Mouse (Mus musculus): ENCODE measurements around the gene Tbc1d22a.
A peak's percentile ranks its signal among the peaks of the same experiment; 100 is the strongest.

Tbc1d22a gene

GRCm38 (mm10) chr15:86388597-86388996 is 174.3 kb downstream of the Tbc1d22a start:
- DNase-seq (ENCODE audit: low spot score) = no peak

- no peak for DNase-seq (ENCODE audit: low spot score)
Measured at GRCm38 (mm10) chr15:86404866-86405265, 190.6 kb downstream of the Tbc1d22a start.

GRCm38 (mm10) chr15:86405527-86405926 is 191.3 kb downstream of the Tbc1d22a start:
- DNase-seq (ENCODE audit: low spot score) = peak; percentile 53

- no peak for DNase-seq (ENCODE audit: low spot score)
Measured at GRCm38 (mm10) chr15:86409352-86409751, 195.1 kb downstream of the Tbc1d22a start.

GRCm38 (mm10) chr15:86411532-86412080 is 197.3 kb downstream of the Tbc1d22a start:
- no peak for DNase-seq (ENCODE audit: low spot score)

- no peak for DNase-seq (ENCODE audit: low spot score)
Measured at GRCm38 (mm10) chr15:86415951-86416350, 201.7 kb downstream of the Tbc1d22a start.

GRCm38 (mm10) chr15:86418436-86418835 is 204.2 kb downstream of the Tbc1d22a start:
- DNase-seq (ENCODE audit: low spot score) = no peak

GRCm38 (mm10) chr15:86419620-86420019 is 205.4 kb downstream of the Tbc1d22a start:
- DNase-seq (ENCODE audit: low spot score) = no peak

- no peak for DNase-seq (ENCODE audit: low spot score)
Measured at GRCm38 (mm10) chr15:86422858-86423257, 208.6 kb downstream of the Tbc1d22a start.

- DNase-seq (ENCODE audit: low spot score) = no peak
Measured at GRCm38 (mm10) chr15:86423884-86424283, 209.6 kb downstream of the Tbc1d22a start.

- no peak for DNase-seq (ENCODE audit: low spot score)
Measured at GRCm38 (mm10) chr15:86424971-86425370, 210.7 kb downstream of the Tbc1d22a start.

- DNase-seq (ENCODE audit: low spot score) = no peak
Measured at GRCm38 (mm10) chr15:86426364-86427000, 212.2 kb downstream of the Tbc1d22a start.

GRCm38 (mm10) chr15:86427439-86427838 is 213.2 kb downstream of the Tbc1d22a start:
- DNase-seq (ENCODE audit: low spot score) = no peak

- DNase-seq (ENCODE audit: low spot score) = no peak
Measured at GRCm38 (mm10) chr15:86428496-86428895, 214.2 kb downstream of the Tbc1d22a start.

GRCm38 (mm10) chr15:86429766-86430335 is 215.6 kb downstream of the Tbc1d22a start:
- DNase-seq (ENCODE audit: low spot score) = no peak

GRCm38 (mm10) chr15:86431539-86432080 is 217.4 kb downstream of the Tbc1d22a start:
- DNase-seq (ENCODE audit: low spot score) = no peak

- DNase-seq (ENCODE audit: low spot score) = no peak
Measured at GRCm38 (mm10) chr15:86432791-86433190, 218.5 kb downstream of the Tbc1d22a start.

- no peak for DNase-seq (ENCODE audit: low spot score)
Measured at GRCm38 (mm10) chr15:86433378-86433777, 219.1 kb downstream of the Tbc1d22a start.

- DNase-seq (ENCODE audit: low spot score) = no peak
Measured at GRCm38 (mm10) chr15:86434241-86434640, 220.0 kb downstream of the Tbc1d22a start.

- DNase-seq (ENCODE audit: low spot score) = no peak
Measured at GRCm38 (mm10) chr15:86437346-86437745, 223.1 kb downstream of the Tbc1d22a start.

- DNase-seq (ENCODE audit: low spot score) = no peak
Measured at GRCm38 (mm10) chr15:86439015-86439796, 224.9 kb downstream of the Tbc1d22a start.

GRCm38 (mm10) chr15:86444271-86444670 is 230.0 kb downstream of the Tbc1d22a start:
- DNase-seq (ENCODE audit: low spot score) = no peak

GRCm38 (mm10) chr15:86446064-86446463 is 231.8 kb downstream of the Tbc1d22a start:
- DNase-seq (ENCODE audit: low spot score) = no peak

Data from urinary bladder, postnatal 14 days (tissue).